Mouse (Mus musculus) liver, embryonic 11.5 days (tissue): Measurements from ENCODE around the gene Kif1c. TPM values are rescaled to one million over a fixed set of nuclear protein-coding genes. Genes with fewer than 3 reads are reported as not detected.
"Not testable (repeated sequence)": the region's sequence is repeated elsewhere in the genome, so short reads cannot be mapped to it uniquely, and the experiment has no call there.

Experiments used
- ATAC-seq: fragments of 200-750 bp; cut with Nextera tagmentation; replicated peaks from 2 replicates; pipeline ENCODE4 v1.8.0; 2017; ENCODE audit warnings: moderate number of reproducible peaks, mild to moderate bottlenecking, moderate TSS enrichment, moderate library complexity; ENCODE audit not compliant: low FRiP score
- DNase-seq: peaks from one replicate; pipeline ENCODE4 v3.0.0-alpha.2; 2017; ENCODE audit warnings: low spot score
- H3K27ac ChIP-seq: fragments of 300-500 bp; sonication (generic); 2 replicates; pipeline ENCODE4 v1.5.1; 2014; ENCODE audit warnings: mild to moderate bottlenecking, low read depth, low read length, control low read depth
- H3K27me3 ChIP-seq: fragments of 300-500 bp; sonication (generic); replicated peaks from 2 replicates; pipeline ENCODE4 v1.6.1; 2014; ENCODE audit warnings: low read length, mixed read lengths; ENCODE audit not compliant: control insufficient read depth, insufficient read depth
- H3K36me3 ChIP-seq: fragments of 300-500 bp; sonication (generic); 2 replicates; pipeline ENCODE4 v1.6.1; 2014; ENCODE audit warnings: mild to moderate bottlenecking, low read length, moderate library complexity, mixed read lengths; ENCODE audit not compliant: control insufficient read depth, insufficient read depth
- H3K4me1 ChIP-seq: fragments of 300-500 bp; sonication (generic); replicated peaks from 2 replicates; pipeline ENCODE4 v1.6.1; 2014; ENCODE audit warnings: low read length, mixed read lengths; ENCODE audit not compliant: control insufficient read depth, insufficient read depth
- H3K4me2 ChIP-seq: fragments of 300-500 bp; sonication (generic); 2 replicates; pipeline ENCODE4 v1.6.1; 2014; ENCODE audit warnings: mild to moderate bottlenecking, control low read depth, moderate library complexity
- H3K4me3 ChIP-seq: fragments of 300-500 bp; sonication (generic); 2 replicates; pipeline ENCODE4 v1.5.1; 2014; ENCODE audit warnings: low read depth, low read length, control low read depth
- H3K9ac ChIP-seq: fragments of 300-500 bp; sonication (generic); 2 replicates; pipeline ENCODE4 v1.6.1; 2014; ENCODE audit warnings: low read depth, low read length, control low read depth
- H3K9me3 ChIP-seq: fragments of 300-500 bp; sonication (generic); 2 replicates; pipeline ENCODE4 v1.6.1; 2016; ENCODE audit warnings: low read length, inconsistent platforms, mixed read lengths; ENCODE audit not compliant: control insufficient read depth
- WGBS: fragments of 180-500 bp; shearing (Covaris S2); extraction: QIAGEN DNeasy Blood & Tissue Kit; methylation state at CpG from one replicate; pipeline ENCODE4 v1.1.7; 2014; 5-methylcytosine and 5-hydroxymethylcytosine counted together
- microRNA-seq: library from miRNA; unstranded; fragments of <30 nt; microRNA quantifications from one replicate; pipeline ENCODE4, GENCODE M21; 2017; ENCODE audit warnings: borderline number of aligned reads
- polyA plus RNA-seq: library from polyadenylated mRNA; unstranded; fragments of >200 nt; fragmentation: Nextera tagmentation; extraction: Ambion mirVana; gene quantifications from 2 replicates; pipeline ENCODE4 v1.2.1, GENCODE M21; 2014

Kif1c gene
- polyA plus RNA-seq, 1 experiment from 2014 or later: 3.8 TPM

DNA sequence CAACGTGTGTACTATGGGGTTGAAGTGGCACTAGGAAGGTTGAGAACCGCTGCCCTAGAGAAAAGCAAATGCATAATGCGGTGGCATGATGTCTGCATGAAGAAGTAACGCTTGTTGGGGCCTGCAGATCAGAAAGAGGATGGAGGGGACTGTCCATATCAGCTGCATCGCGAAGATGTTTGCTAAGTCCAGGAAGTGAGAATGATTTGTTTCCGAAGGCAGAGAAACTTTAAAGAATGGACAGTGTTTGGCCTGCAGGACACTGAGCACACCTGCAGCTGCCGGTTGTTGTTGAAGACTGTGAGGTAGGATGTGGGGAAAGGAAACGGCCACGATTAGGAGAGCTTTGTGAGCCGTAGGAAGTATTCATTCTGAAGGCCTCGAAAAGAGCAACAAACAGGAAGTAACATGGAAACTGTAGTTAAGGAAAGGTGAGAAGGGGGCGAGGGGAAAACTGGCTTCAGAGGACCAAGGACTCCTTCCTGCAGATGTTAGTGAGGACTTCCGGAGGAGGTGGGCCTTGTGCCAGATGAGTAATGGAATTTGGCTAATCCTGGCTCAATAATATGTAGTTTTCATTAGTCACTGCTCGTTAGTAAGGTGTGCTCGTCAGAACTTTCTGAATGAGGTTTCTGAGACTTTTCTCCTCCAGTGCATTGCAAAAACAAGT, 65.6 kb downstream of the Kif1c start:
- Histone ChIP-seq H3K9ac (no peak overlapping the region), H3K4me1 (peaks cover 5% of the 10 kb centered on the region; the same call in 1 of the 2 replicates), H3K4me2 (no peak overlapping the region; the same call in 1 of the 2 replicates), H3K27me3 (no peaks in the 10 kb centered on the region), H3K4me3 (no peak overlapping the region), H3K27ac (no peak overlapping the region), H3K36me3 (peaks cover 3% of the 10 kb centered on the region; the same call in 1 of the 2 replicates), H3K9me3 (no peaks in the 10 kb centered on the region)
- 64% methylated on average over 16 of the region's 16 CpGs for WGBS
- ATAC-seq (no peak), DNase-seq (no peak)

DNA sequence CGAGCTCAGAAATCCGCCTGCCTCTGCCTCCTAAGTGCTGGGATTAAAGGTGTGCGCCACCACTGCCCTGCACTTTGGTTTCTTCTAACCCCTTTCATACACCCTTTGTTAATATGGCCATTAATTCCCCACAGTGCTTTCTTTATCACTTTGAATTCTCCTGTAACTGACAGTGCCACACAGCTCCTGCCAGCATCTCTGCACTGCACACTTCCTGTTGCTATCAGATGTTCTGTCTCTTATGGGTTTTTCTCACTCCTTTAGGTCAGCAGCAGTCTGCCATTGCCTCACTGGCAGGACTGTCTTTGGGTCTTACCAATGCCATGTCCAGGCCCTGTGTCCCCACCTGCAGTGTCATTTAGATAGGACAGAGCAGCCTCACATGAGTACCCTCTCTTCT, 70.5 kb downstream of the Kif1c start:
- Histone ChIP-seq H3K36me3 (peaks cover 18% of the 10 kb centered on the region), H3K9ac (no peak overlapping the region), H3K4me1 (no peaks in the 10 kb centered on the region), H3K4me3 (no peak overlapping the region), H3K4me2 (no peak overlapping the region), H3K27ac (no peak overlapping the region), H3K27me3 (no peaks in the 10 kb centered on the region), H3K9me3 (no peaks in the 10 kb centered on the region)
- WGBS: 74% methylated on average over 3 of the region's 3 CpGs
- ATAC-seq (no peak), DNase-seq (no peak)

DNA sequence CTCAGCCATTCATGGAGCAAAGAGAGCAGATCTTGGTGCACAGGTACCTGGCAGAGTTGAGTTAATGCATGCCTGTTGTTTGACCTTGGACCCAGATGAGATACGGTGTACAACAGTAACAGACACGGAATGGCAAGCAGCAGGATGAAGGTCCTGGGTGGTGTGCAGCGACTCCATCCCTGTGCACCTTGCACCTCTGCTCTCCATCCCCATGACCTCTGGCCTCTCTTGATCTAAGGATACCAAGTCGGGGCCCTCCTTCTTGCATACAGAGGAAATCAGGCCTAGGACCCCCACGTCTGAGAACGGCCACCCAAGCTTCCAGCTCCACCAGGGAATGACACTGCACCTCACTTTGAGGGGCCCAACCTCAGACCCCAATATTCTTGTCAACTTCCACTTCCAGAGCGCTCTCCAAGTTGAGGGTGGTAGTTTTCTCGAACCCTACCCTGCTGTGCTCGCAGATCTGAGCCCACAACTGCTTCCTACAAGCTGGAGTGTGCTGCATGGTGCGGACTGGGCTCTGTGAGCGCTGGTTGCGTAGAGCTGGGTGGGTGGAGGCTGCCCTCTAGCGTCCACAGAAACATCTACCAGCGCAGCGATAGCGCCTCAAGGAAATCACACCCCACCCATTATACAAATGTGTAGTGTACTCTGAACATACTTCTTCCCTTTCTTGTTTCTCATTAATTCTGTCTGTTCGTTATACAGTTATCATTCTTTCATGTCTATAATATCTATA, 76.7 kb downstream of the Kif1c start:
- ATAC-seq: peak; percentile 82
- 28% methylated on average over 17 of the region's 17 CpGs for WGBS
- Histone ChIP-seq H3K36me3 (peaks cover 7% of the 10 kb centered on the region), H3K27me3 (no peaks in the 10 kb centered on the region), H3K4me1 (peaks cover 3% of the 10 kb centered on the region), H3K9ac (no peak overlapping the region), H3K4me3 (no peak overlapping the region), H3K4me2 (peak overlapping the region; percentile 14; the same call in 1 of the 2 replicates), H3K9me3 (no peaks in the 10 kb centered on the region), H3K27ac (no peak overlapping the region)
- DNase-seq: peak; percentile 62

DNA sequence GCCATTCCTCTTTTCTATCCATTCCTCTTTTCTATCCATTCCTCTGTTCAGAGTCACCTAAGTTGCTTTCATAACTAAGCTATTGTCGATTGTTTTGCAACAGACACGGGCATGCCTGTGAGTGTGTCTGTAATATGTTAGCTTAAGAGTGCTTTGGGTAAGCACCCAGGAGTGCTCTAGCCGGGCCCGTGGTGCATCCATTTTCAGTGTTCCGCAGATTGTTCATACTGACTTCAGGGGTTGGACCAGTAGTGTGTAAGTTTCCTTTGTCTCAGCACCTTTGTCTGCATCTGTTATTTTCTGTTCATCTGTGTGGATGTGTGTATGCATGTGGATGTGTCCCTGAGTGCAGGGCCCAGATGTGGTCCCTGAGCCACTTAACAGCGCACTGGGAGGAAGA, 77.3 kb downstream of the Kif1c start:
- H3K4me3 ChIP-seq: no peak overlapping the region
- ATAC-seq (no peak), DNase-seq (no peak)
- H3K27me3 ChIP-seq: no peaks in the 10 kb centered on the region
- H3K36me3 ChIP-seq: peaks cover under 1% of the 10 kb centered on the region; the same call in 1 of the 2 replicates
- no peak overlapping the region for H3K27ac ChIP-seq
- WGBS: 65% methylated on average over 6 of the region's 6 CpGs
- H3K4me2 ChIP-seq: no peak overlapping the region
- no peak overlapping the region for H3K9ac ChIP-seq
- peaks cover 3% of the 10 kb centered on the region for H3K4me1 ChIP-seq
- no peaks in the 10 kb centered on the region for H3K9me3 ChIP-seq

DNA sequence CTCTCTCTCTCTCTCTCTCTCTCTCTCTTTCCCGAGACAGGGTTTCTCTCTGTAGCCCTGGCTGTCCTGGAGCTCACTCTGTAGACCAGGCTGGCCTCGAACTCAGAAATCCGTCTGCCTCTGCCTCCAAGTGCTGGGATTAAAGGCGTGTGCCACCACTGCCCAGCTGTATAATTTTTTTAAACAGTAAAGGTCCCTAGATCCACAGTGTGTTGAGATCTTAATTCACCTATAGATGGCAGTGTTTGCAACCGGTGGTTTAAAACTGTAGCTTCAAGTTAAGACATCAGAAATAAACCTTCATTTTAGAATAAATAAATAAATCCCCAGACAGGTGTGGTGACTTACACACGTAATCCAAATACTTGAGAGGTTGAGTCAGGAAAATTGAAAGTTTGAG, 77.7 kb downstream of the Kif1c start:
- whole genome bisulfite sequencing: 30% methylated on average over 6 of the region's 6 CpGs
- DNase-seq: not testable (repeated sequence)

More for the DNA sequence above, 77.7 kb downstream of the Kif1c start:
- H3K27me3 ChIP-seq, H3K4me2 ChIP-seq, H3K27ac ChIP-seq, H3K9ac ChIP-seq, H3K4me1 ChIP-seq, ATAC-seq, H3K36me3 ChIP-seq, H3K4me3 ChIP-seq, H3K9me3 ChIP-seq: not testable (repeated sequence)

Small RNA genes lying within 50 kb of the gene (microRNA-seq; reads per million reads assigned to microRNA genes)
- gene Gm22760 (not detected), gene Mir6925 (not detected)

Other genes starting within 250 kb of the Kif1c start
- 33.8 and 36.2 TPM in 2 replicates for gene Med11, start 248.6 kb upstream of the Kif1c start, polyA plus RNA-seq
- 0.19 and 0.58 TPM in 2 replicates for gene Zmynd15, start 241.1 kb upstream of the Kif1c start, polyA plus RNA-seq
- gene Cxcl16, start 240.6 kb upstream of the Kif1c start, polyA plus RNA-seq: 0.91 and 1.6 TPM in 2 replicates
- gene Tm4sf5, start 195.3 kb upstream of the Kif1c start, polyA plus RNA-seq: 5.5 TPM in 2 replicates
- gene Vmo1, start 185.9 kb upstream of the Kif1c start, polyA plus RNA-seq: 0.39 and 0.80 TPM in 2 replicates
- 20.2 and 20.5 TPM in 2 replicates for gene Gltpd2, start 181.4 kb upstream of the Kif1c start, polyA plus RNA-seq
- 619 and 649 TPM in 2 replicates for gene Psmb6, start 175.2 kb upstream of the Kif1c start, polyA plus RNA-seq
- not detected in 2 replicates for gene Gm40193, start 167.6 kb upstream of the Kif1c start, polyA plus RNA-seq
- gene Pld2, start 160.5 kb upstream of the Kif1c start, polyA plus RNA-seq: 2.7 and 3.4 TPM in 2 replicates
- gene Mink1, start 137.7 kb upstream of the Kif1c start, polyA plus RNA-seq: 15.6 and 16.0 TPM in 2 replicates
- gene 4930544D05Rik, start 84.7 kb upstream of the Kif1c start, polyA plus RNA-seq: not detected in 2 replicates
- not detected in 2 replicates for gene Chrne, start 81.3 kb upstream of the Kif1c start, polyA plus RNA-seq
- 15.3 and 16.4 TPM in 2 replicates for gene Gp1ba, start 61.4 kb upstream of the Kif1c start, polyA plus RNA-seq
- gene Rnf167, start 53.3 kb upstream of the Kif1c start, polyA plus RNA-seq: 113 and 114 TPM in 2 replicates
- 115 and 126 TPM in 2 replicates for gene Slc25a11, start 53.1 kb upstream of the Kif1c start, polyA plus RNA-seq
- 2,285 and 2,367 TPM in 2 replicates for gene Pfn1, start 45.9 kb upstream of the Kif1c start, polyA plus RNA-seq
- 19.8 and 20.1 TPM in 2 replicates for gene Eno3, start 43.3 kb upstream of the Kif1c start, polyA plus RNA-seq
- gene Spag7, start 31.1 kb upstream of the Kif1c start, polyA plus RNA-seq: 132 and 146 TPM in 2 replicates
- 10.4 and 13.1 TPM in 2 replicates for gene Camta2, start 12.4 kb upstream of the Kif1c start, polyA plus RNA-seq
- gene Inca1, start 393 bp upstream of the Kif1c start, polyA plus RNA-seq: 0.96 and 1.1 TPM in 2 replicates
- 3.3 and 4.0 TPM in 2 replicates for gene Zfp3, start 63.7 kb downstream of the Kif1c start, polyA plus RNA-seq
- 0.30 and 0.82 TPM in 2 replicates for gene Scimp, start 112.0 kb downstream of the Kif1c start, polyA plus RNA-seq
- 25.7 and 28.9 TPM in 2 replicates for gene Rabep1, start 144.2 kb downstream of the Kif1c start, polyA plus RNA-seq